Mouse (Mus musculus): ENCODE measurements around the gene Ifitm3. TPM values are rescaled to one million over a fixed set of nuclear protein-coding genes. Genes with fewer than 3 reads are reported as not detected.
"Not testable (repeated sequence)": the region's sequence is repeated elsewhere in the genome, so short reads cannot be mapped to it uniquely, and the experiment has no call there.

The Ifitm3 gene
- polyA plus RNA-seq, 1 experiment from 2014 or later: 450 TPM

- TF ChIP-seq EP300 (optimal IDR thresholded peaks at IDR 0.05) (no peak), CTCF (IDR thresholded peaks at IDR 0.05; ENCODE audit: low read depth) (no peak)
- no peaks in the 10 kb centered on the region for H3K9me3 ChIP-seq (ENCODE audit: control insufficient read depth, low read length)
- 93% methylated on average over 5 of the region's 5 CpGs for WGBS
- H3K4me2 ChIP-seq (replicated peaks; ENCODE audit: low read depth): no peak overlapping the region
- H3K4me3 ChIP-seq (ENCODE audit: low read depth, low read length): no peak overlapping the region
- H3K9ac ChIP-seq (ENCODE audit: low read length): no peak overlapping the region
- no peaks in the 10 kb centered on the region for H3K36me3 ChIP-seq (ENCODE audit: control insufficient read depth, insufficient read depth, low read length)
- no peak for DNase-seq (ENCODE audit: low spot score)
- H3K27ac ChIP-seq (replicated peaks): no peak overlapping the region
- no peaks in the 10 kb centered on the region for H3K27me3 ChIP-seq (ENCODE audit: control insufficient read depth, insufficient read depth, low read length)
- no peak for ATAC-seq (ENCODE audit: low FRiP score, low TSS enrichment)
- H3K4me1 ChIP-seq (replicated peaks; ENCODE audit: control insufficient read depth, insufficient read depth): no peaks in the 10 kb centered on the region
These were observed 8.5 kb upstream of the Ifitm3 start for GRCm38 (mm10) chr7:141019028-141019427.

GRCm38 (mm10) chr7:141017824-141018223, 7.3 kb upstream of the Ifitm3 start, which contains the start of gene Ifitm6:
TSS of gene Ifitm6 (minus strand) at chr7:141017924.
- H3K4me1 ChIP-seq (replicated peaks; ENCODE audit: control insufficient read depth, insufficient read depth); H3K36me3 ChIP-seq (ENCODE audit: control insufficient read depth, insufficient read depth, low read length); ATAC-seq (ENCODE audit: low FRiP score, low TSS enrichment); H3K9ac ChIP-seq (ENCODE audit: low read length); H3K4me2 ChIP-seq (replicated peaks; ENCODE audit: low read depth); H3K9me3 ChIP-seq (ENCODE audit: control insufficient read depth, low read length); H3K27me3 ChIP-seq (ENCODE audit: control insufficient read depth, insufficient read depth, low read length); DNase-seq (ENCODE audit: low spot score); H3K4me3 ChIP-seq (ENCODE audit: low read depth, low read length): not testable (repeated sequence)
- WGBS: 80% methylated on average over 1 of the region's 1 CpGs
- 0 out of 2 replicates have a peak within 1 kb of the TSS, but pooled peaks have one; percentile 4 for H3K27ac ChIP-seq (replicated peaks)

GRCm38 (mm10) chr7:141016707-141017697, 6.4 kb upstream of the Ifitm3 start:
- no peak for ATAC-seq (ENCODE audit: low FRiP score, low TSS enrichment)

GRCm38 (mm10) chr7:141011238-141011770, 734 bp upstream of the Ifitm3 start:
- TF ChIP-seq EP300 (optimal IDR thresholded peaks at IDR 0.05) (no peak), CTCF (IDR thresholded peaks at IDR 0.05; ENCODE audit: low read depth) (no peak)
- peak overlapping the region; percentile 62; the same call in 1 of the 2 replicates for H3K9ac ChIP-seq (ENCODE audit: low read length)
- no peak for ATAC-seq (ENCODE audit: low FRiP score, low TSS enrichment)

More at GRCm38 (mm10) chr7:141016707-141017697, 6.4 kb upstream of the Ifitm3 start:
- H3K27me3 ChIP-seq (ENCODE audit: control insufficient read depth, insufficient read depth, low read length): no peaks in the 10 kb centered on the region
- no peaks in the 10 kb centered on the region for H3K36me3 ChIP-seq (ENCODE audit: control insufficient read depth, insufficient read depth, low read length)
- 0 out of 2 replicates have a peak overlapping the region, but pooled peaks have one; percentile 4 for H3K27ac ChIP-seq (replicated peaks)
- no peak overlapping the region for H3K9ac ChIP-seq (ENCODE audit: low read length)
- TF ChIP-seq CTCF (IDR thresholded peaks at IDR 0.05; ENCODE audit: low read depth) (peak; percentile 51), EP300 (optimal IDR thresholded peaks at IDR 0.05) (no peak)
- H3K4me2 ChIP-seq (replicated peaks; ENCODE audit: low read depth): no peak overlapping the region
- no peaks in the 10 kb centered on the region for H3K9me3 ChIP-seq (ENCODE audit: control insufficient read depth, low read length)
- no peaks in the 10 kb centered on the region for H3K4me1 ChIP-seq (replicated peaks; ENCODE audit: control insufficient read depth, insufficient read depth)
- no peak for DNase-seq (ENCODE audit: low spot score)
- WGBS: 77% methylated on average over 10 of the region's 10 CpGs
- no peak overlapping the region for H3K4me3 ChIP-seq (ENCODE audit: low read depth, low read length)

GRCm38 (mm10) chr7:141009665-141010064, 905 bp downstream of the Ifitm3 start:
- Histone ChIP-seq H3K27me3 (ENCODE audit: control insufficient read depth, insufficient read depth, low read length) (no peaks in the 10 kb centered on the region), H3K27ac (replicated peaks) (peak overlapping the region; percentile 90), H3K4me3 (ENCODE audit: low read depth, low read length) (peak overlapping the region; percentile 49), H3K36me3 (ENCODE audit: control insufficient read depth, insufficient read depth, low read length) (no peaks in the 10 kb centered on the region), H3K4me2 (replicated peaks; ENCODE audit: low read depth) (peak overlapping the region; percentile 62), H3K4me1 (replicated peaks; ENCODE audit: control insufficient read depth, insufficient read depth) (peaks cover 5% of the 10 kb centered on the region; the same call in 1 of the 2 replicates), H3K9me3 (ENCODE audit: control insufficient read depth, low read length) (no peaks in the 10 kb centered on the region), H3K9ac (ENCODE audit: low read length) (peak overlapping the region; percentile 62)
- WGBS: 61% methylated on average over 9 of the region's 9 CpGs
- TF ChIP-seq CTCF (IDR thresholded peaks at IDR 0.05; ENCODE audit: low read depth) (no peak), EP300 (optimal IDR thresholded peaks at IDR 0.05) (no peak)
- DNase-seq (ENCODE audit: low spot score) (no peak), ATAC-seq (ENCODE audit: low FRiP score, low TSS enrichment) (no peak)

More at GRCm38 (mm10) chr7:141011238-141011770, 734 bp upstream of the Ifitm3 start:
- H3K9me3 ChIP-seq (ENCODE audit: control insufficient read depth, low read length): no peaks in the 10 kb centered on the region
- H3K36me3 ChIP-seq (ENCODE audit: control insufficient read depth, insufficient read depth, low read length): no peaks in the 10 kb centered on the region
- H3K4me3 ChIP-seq (ENCODE audit: low read depth, low read length): no peak overlapping the region
- no peak for DNase-seq (ENCODE audit: low spot score)
- peaks cover 5% of the 10 kb centered on the region; the same call in 1 of the 2 replicates for H3K4me1 ChIP-seq (replicated peaks; ENCODE audit: control insufficient read depth, insufficient read depth)
- WGBS: 85% methylated on average over 7 of the region's 7 CpGs
- peak overlapping the region; percentile 90 for H3K27ac ChIP-seq (replicated peaks)
- H3K4me2 ChIP-seq (replicated peaks; ENCODE audit: low read depth): peak overlapping the region; percentile 62; the same call in 1 of the 2 replicates
- H3K27me3 ChIP-seq (ENCODE audit: control insufficient read depth, insufficient read depth, low read length): no peaks in the 10 kb centered on the region

Measured in stomach, postnatal 0 days (tissue).